Mouse (Mus musculus) layer of hippocampus, postnatal 14 days (tissue): ENCODE measurements around the gene Fam228a. TPM values are rescaled to one million over a fixed set of nuclear protein-coding genes. Genes with fewer than 3 reads are reported as not detected.
A peak's percentile ranks its signal among the peaks of the same experiment; 100 is the strongest.
"Not testable (repeated sequence)": the region's sequence is repeated elsewhere in the genome, so short reads cannot be mapped to it uniquely, and the experiment has no call there.

Source experiments
- DNase-seq, 2 experiments: peaks; one replicate each; pipeline ENCODE4 v3.0.0; 2021 to 2022; ENCODE audit warnings: low spot score in 2 of 2, mixed read lengths in 1 of 2
- total RNA-seq, 2 experiments: library from RNA; stranded (reverse); gene quantifications; 2 replicates each; pipeline ENCODE4 v1.2.3; 2021

Gene Fam228a
- total RNA-seq, 2 experiments from 2014 or later = 2.3 to 3.1 TPM

DNA sequence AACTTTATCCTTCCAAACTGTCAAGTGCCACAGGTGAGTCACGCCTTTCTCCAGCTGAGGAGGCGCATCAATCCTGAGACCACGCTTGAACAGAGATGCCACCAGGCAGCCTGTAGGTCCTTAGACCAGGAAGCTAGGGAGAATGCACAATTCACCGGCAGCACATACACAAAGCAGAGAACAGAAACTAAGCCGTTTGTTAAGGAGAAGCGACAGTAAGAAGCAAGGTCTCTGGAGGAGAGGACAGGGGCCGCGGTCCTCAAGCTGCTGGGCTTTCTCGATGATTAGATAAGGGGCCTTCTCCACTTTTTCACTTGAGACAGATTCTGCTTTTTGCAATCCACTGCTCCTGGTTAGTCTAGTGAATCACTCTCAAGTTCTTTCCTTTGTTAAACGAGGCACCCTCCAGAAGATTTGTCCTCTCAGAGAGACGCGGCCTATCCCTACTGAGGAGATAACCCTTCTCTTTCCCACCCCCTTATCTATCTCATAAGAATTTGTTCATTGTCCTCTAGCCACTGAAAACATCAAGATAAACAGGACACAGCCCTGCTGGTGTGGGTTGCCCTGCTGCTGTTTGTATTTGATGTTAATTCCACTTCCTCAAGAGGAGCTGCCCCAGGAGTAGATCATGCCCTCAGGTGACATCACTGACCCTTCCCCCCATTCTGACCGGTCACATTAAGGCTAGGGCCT, 19.0 kb downstream of the Fam228a start:
- no peak for DNase-seq

DNA sequence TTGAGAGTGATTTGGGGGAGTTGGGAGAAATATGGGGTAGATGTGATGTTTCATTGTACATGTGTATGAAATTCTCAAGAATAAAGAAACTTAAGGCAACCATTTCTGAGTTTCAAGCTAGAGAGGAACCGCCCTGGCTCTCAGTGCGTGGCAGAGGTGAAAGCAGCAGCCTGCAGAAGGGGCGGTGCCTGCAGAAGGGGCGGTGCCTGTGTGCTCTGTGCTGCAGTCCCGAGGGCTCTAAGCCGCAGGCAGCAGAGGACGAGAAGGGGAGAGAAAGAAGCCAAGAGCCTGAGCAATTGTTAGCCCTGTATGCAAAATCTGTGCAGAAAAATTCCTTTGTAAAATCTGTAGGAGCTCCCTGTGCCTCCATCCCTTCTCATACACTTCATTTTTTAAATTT, 20.8 kb downstream of the Fam228a start:
- DNase-seq = no peak

DNA sequence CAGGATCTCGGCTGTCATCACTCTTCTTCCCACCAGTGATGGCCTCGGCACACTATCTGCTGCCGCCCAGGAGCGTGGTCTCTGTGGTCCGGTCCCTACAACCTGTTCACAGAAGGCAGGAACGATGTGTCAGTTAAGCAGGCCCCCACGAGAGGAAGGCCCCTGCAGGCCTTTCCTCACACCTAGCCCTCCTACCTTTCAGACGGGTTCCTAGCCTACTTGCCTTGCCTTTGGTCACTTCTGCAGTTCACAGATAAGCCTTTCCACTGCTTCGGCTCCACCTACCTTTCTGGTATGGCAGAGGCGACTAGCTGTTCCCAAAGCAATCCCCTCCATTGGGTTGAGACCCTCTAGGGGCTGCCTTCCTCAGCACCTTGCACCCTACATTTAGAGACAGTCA, 22.6 kb downstream of the Fam228a start:
- DNase-seq = no peak

DNA sequence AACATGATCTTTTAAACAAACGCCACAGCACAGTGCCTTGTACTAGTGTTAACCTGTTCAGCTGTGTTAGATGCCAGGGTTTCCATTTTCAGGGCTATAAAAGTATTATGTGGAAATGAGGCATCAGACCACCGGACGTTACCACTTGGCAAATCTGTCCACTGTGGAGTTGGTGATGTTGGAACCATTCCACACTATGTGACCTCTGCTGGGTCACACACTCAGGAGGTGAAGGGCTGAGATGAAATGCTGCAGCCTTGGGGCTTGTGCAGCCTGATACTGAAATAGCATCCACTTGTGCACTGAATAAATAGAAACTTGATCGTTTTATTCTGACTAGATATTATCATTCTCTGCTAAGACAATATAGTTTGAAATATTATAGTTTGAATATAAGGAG, 24.9 kb downstream of the Fam228a start:
- DNase-seq = no peak

DNA sequence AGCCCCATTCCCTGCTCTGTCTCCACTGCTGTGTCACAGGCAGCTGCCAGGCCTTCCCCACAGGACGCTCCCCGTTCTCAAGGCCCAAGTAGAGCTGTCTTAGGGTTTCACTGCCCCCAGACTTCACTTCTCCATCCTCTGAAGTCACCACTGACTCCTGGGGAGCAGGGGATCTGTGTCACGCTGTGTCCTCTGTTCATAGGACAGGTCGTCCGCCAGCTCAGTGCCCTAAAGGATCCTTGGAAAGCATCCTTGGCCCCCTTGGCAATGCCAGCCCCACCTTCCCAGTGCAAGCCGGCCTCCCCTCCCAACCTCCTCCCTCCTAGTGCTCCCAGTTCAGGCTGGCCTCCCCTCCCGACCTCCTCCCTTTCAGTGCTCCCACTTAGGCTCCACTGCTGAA, 28.3 kb downstream of the Fam228a start:
- no peak for DNase-seq

DNA sequence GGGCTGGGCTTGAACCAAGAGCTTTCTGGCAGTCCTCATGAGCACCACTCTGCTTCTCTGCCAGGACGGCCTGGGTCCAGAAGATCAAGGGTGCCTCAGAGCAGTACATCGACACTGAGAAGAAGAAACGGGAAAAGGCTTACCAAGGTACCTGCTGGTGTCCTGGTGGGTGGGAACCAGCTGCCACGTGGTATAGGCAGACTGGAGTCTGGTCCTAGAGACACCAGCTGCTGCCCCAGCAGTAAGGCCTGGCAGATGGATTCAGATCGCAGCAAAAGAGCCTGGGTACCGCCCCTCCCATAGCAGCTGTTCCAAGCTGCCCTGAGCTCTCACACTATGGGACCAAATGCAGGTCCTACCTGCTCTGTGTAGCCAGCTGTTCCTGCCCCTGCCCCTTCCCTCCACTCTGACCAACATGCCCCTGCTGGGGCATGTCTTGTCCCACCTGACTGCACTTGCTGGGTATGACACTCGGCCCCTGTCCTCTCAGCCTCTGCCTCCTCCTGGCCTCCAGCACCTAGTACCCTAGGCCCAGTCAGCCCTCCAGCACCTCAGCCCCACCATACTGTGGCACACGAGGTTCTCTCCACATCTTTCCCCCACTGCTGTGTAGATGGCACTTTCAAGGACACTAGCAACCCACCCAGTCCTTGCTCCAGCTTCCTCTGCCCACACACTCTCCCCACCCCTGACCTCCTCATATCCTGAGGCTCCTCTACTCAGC, 29.2 kb downstream of the Fam228a start:
- no peak for DNase-seq

DNA sequence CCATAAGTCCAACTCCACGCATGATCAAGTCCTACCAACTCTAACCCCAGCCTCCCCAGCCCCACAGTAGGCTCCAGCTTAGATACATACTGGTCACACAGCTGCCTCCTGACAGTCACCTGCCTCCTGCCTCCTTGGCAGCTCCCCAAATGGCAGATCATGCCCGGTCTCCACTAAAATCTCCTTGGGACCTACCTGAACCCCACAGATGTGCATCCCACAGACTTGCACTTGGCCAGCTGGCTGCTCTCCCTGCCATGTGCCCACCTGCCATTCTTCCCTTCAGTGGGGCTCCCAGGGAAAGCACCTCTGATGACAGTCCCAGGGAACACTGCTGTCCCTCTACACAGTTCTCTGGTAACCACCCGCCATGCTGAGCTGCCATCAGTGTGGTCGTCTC, 29.9 kb downstream of the Fam228a start:
- no peak for DNase-seq

DNA sequence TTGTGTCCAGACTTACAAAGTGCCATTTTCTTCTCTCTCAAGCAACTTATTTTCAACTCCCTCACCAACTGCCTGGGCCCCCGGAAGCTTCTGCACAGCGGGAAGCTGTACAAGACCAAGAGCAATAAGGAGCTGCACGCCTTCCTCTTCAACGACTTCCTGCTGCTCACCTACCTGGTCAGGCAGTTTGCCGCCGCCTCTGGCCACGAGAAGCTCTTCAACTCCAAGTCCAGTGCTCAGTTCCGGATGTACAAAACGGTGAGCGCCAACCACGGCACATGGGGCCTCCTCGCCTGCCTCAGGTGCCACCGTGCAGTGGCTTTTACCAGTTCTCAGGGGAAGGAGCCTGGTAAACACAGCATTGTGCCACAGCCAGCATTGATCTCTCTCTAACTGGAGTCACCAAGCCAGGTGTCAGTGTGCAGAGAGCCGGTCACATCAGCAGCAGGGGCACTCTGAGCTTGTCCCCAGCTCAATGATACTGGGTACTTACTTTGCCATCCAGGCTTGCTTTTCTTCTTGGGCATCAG, 30.7 kb downstream of the Fam228a start:
- no peak for DNase-seq

DNA sequence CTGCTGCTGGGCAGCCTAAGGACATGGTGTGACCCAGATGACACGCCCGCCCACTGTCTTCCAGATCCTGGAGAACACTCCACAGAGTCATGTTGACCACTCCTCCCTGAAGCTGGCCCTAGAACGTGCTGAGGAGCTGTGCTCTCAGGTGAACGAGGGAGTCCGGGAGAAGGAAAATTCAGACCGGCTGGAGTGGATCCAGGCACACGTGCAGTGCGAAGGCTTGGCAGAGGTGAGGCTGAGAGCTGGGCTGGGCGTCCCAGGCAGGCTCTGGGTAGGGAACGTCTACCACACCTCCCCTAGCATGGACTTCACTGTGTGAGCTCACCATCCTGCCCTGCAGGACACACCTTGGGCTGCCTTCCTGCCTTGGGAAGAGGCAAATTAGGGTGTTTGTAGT, 31.3 kb downstream of the Fam228a start:
- no peak for DNase-seq

DNA sequence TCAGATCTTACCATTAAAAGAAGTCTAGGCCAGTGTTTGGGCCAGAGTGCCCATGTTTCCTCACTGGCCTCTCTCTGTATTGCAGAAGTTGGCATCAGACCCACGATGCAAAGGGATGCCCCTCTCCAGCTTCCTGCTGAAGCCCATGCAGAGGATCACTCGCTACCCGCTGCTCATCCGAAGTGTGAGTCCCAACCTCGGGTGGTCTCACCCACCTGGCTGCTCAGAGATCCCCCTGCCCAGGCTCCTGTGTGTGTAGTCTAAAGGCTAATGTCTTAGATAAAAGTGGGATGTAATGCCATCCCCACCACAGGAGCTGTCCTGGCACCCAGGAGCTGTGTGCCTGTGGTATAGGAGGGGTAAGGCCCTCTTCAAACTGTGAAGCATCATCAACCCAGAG, 32.1 kb downstream of the Fam228a start:
- no peak for DNase-seq

DNA sequence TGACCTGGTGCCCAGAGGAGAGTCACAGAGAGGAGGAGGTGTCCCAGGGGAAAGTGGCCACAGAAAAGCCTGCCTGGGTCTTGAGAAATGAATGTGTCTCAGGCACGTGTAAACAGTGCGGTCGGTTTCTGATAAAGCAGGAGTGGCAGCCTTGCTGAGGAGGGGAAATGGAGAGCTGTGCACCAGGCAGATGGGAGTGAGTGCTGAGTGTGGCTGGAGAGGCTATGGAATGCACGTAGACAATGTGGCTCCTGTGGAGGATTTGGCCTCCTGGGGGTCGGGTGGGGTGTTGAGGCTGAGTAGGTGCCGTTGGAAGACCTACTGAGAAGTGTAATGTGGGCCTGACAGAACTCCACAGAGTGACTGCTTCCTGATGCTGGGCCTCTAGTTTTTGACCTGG, 32.6 kb downstream of the Fam228a start:
- DNase-seq = not testable (repeated sequence)

DNA sequence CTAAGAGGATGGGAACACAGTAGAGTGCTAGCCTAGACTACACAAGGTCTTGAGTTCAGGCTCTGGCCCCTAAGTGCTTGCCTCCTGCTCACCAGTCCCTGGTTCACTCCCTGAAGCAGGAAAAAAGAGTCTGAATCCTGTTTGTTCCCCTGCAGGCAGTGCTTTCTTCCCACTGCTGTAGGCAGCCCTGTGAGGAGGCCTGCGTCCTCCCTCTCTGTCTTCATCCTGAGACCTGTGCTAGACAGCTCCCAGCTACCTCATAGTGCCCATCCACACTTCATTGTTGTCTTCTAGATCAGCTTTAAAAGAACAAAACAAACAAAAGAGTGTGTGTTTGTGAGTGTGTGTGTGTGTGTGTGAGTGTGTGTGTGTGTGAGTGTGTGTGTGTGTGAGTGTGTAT, 43.7 kb downstream of the Fam228a start:
- no peak for DNase-seq

DNA sequence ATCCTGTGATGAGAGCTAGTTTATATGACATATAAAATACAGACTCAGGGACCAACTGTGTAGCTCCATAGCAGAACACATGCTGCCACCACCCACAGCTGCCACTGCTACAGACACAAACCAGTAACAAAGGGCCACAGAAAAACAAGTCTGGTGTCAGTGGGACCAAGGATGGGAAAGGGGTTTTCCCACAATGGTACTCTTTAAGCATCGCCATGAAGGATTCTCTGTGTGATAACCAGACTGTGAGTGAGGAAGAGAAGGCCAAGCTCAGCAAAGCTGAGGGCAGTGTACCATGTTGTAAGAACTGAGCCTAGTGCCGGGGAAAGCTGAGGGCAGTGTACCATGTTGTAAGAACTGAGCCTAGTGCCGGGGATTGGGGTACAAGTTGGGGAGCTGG, 47.0 kb downstream of the Fam228a start:
- DNase-seq = no peak

DNA sequence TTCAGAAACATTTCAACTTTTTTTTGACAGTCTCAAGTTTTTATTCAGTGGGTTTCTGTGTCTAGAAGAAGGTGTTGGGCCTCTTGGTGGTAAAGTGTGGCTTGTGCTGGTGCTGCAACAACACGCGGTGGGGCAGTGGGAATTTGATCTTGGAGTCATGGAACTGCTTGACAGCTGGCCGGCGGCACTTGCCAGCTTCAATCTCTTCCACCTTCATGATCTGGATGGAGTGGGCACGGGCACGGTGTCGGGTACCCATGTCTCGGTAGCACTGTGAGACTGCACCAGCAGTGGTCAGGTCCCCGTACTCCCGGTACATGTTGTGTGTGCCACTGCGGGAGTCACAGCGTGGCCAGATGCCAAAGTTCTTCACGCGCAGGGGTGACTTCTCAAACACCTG, 48.9 kb downstream of the Fam228a start:
- DNase-seq = no peak

DNA sequence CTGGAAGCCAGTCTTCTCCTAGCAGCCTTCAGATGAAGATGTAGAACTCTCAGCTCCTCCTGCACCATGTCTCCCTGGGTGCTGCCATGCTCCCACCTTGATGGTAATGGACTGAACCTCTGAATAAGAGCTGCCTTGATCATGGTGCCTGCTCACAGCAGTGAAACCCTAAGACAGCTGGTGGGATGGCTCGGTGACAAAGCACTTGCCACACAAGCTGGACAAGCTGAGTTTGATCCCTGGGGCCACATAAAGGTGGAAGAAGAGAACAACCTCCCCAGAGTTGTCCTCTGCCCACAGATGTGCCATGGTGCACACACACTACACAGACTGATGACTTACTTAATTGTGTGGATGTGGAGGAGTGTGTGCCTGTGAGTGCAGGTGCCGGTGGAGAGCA, 49.8 kb downstream of the Fam228a start:
- no peak for DNase-seq

DNA sequence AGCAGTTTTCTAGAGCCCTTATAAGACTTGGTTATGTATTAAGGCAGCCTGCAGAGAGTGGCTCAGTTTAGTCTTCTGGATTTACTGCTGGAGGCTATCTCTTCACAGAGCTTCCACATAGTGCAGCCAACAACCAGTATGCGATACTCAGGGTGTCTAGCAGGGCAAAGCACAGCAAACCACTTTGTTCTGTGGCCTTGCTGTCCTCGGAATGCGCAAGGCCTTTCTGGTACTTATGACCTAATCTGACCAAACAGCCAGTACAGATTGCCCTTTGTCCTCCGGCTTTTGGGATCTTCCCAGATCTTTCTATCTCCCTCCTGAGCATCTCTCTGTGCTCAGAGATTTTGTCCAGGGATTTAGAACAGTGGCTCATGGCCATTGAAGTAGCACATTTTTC, 52.8 kb downstream of the Fam228a start:
- DNase-seq = no peak

DNA sequence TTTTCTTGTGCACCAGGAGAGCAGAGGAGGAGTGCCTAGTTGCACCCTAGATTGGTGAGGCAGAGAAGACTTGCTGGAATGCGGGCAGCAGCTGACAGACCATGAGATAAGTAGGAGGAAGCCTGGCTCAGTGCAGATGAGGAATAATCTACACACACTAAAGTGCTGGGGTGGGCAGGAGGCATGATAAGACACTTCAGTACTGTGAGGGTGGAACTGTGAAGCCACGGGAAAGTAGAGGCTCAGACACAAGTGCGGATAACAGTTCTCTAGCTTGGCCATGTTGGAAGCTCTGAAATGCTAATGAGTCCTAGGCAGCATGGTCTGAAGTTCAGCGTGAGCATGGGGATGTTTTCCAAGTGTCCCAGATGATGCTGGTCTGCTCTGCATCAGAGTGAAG, 58.3 kb downstream of the Fam228a start:
- DNase-seq = peak; percentile 29 to 65

DNA sequence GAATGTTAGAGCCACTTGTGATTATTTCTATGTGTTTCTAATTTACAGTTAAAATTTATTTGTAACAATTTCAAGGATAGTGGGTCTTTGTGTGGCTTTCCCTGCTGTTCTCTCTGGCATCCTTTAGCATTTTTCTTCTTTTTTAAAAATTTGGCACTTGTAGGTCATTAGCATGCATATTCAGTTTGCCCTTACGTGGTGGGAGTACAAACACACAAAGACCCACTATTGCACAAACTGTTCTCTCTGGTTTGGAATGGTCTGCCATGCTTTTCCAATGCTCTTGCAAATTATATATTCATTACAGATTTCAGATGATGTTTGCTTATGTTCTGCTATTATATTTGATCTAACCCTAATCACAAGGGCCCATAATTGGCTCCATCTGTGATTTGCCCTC, 61.9 kb downstream of the Fam228a start:
- DNase-seq = peak in 1 of 2 experiments; percentile 73

DNA sequence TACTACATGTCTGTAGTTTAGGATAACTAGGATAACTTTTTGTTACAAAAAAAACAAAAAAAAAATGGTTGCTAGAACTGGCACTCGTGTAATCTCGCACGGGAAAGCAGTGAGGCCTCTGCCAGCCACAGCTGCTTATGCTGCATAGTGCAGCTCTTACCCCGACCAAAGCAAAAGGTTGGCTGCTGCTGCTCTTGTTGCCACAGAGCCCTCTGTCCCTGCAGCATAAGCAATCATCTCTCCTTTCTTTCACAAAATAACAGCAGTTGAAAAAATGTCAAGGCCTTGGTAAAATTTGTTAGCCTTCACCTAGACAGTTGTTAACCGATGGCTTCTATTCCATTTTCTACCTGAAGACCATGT, 72.6 kb downstream of the Fam228a start:
- peak in 1 of 2 experiments; percentile 28 for DNase-seq

DNA sequence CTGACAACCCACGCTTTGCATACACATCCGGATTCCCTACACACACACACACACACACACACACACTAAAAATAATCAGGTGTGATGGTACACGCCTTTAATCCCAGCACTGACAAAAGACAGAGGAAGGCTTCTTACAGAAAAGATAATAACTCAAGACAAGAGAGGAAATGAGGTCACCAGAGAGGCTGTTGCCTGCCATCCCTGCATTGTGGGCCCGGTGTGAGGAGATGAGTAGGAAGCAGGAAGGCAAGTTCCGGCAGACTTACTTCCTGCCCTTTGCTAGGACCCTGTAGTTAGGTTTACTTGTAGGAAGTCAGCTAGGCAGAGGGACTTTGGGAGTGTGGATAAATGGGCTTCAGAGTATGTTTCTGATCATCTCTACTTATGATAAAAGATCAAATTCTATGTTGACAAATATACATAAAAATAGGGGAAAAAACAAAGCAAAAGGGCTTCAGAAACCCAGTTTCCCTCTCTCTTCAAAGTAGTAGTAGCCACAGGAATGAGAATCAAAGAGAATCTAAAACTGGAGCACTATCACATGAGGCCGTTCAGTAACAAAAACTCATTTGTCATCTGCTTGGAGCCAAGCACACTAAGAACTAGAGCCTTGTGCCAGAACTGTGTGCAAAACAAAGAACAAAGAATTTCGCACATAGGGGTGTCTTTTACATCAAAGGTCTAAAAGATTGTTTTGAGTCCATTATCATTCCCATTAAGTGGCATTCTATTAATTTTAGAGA, 73.1 kb downstream of the Fam228a start:
- peak in 1 of 2 experiments; percentile 30 for DNase-seq
